Mouse (Mus musculus) neural tube, embryonic 13.5 days (tissue): ENCODE data around the gene Prkaca. TPM values are rescaled to one million over a fixed set of nuclear protein-coding genes. Genes with fewer than 3 reads are reported as not detected.
"Not testable (repeated sequence)": the region's sequence is repeated elsewhere in the genome, so short reads cannot be mapped to it uniquely, and the experiment has no call there.

ENCODE experiments used
- ATAC-seq: fragments of 200-750 bp; cut with Nextera tagmentation; 2 replicates; pipeline ENCODE4 v1.8.0; 2017; ENCODE audit warnings: low read depth, mild to moderate bottlenecking, moderate TSS enrichment, moderate library complexity
- H3K27ac ChIP-seq: fragments of 300-500 bp; sonication (generic); replicated peaks from 2 replicates; pipeline ENCODE4 v1.5.1; 2015; ENCODE audit warnings: moderate library complexity, mild to moderate bottlenecking, inconsistent platforms
- H3K27me3 ChIP-seq: fragments of 300-500 bp; sonication (generic); 2 replicates; pipeline ENCODE4 v1.6.1; 2015; ENCODE audit warnings: mild to moderate bottlenecking, inconsistent platforms
- H3K36me3 ChIP-seq: fragments of 300-500 bp; sonication (generic); 2 replicates; pipeline ENCODE4 v1.6.1; 2015; ENCODE audit warnings: mild to moderate bottlenecking, inconsistent platforms
- H3K4me1 ChIP-seq: fragments of 300-500 bp; sonication (generic); replicated peaks from 2 replicates; pipeline ENCODE4 v1.6.1; 2015; ENCODE audit warnings: inconsistent platforms
- H3K4me2 ChIP-seq: fragments of 300-500 bp; sonication (generic); 2 replicates; pipeline ENCODE4 v1.6.1; 2015; ENCODE audit warnings: inconsistent platforms, mild to moderate bottlenecking, moderate library complexity
- H3K4me3 ChIP-seq: fragments of 300-500 bp; sonication (generic); 2 replicates; pipeline ENCODE4 v1.5.1; 2015; ENCODE audit warnings: mild to moderate bottlenecking, inconsistent platforms
- H3K9ac ChIP-seq: fragments of 300-500 bp; sonication (generic); 2 replicates; pipeline ENCODE4 v1.6.1; 2015; ENCODE audit warnings: moderate library complexity, mild to moderate bottlenecking, inconsistent platforms
- H3K9me3 ChIP-seq: fragments of 300-500 bp; sonication (generic); 2 replicates; pipeline ENCODE4 v1.6.1; 2016; ENCODE audit warnings: inconsistent platforms
- WGBS: fragments of 180-500 bp; shearing (Covaris S2); methylation state at CpG from one replicate; pipeline ENCODE4 v1.1.7; 2015; 5-methylcytosine and 5-hydroxymethylcytosine counted together
- polyA plus RNA-seq: library from polyadenylated mRNA; unstranded; fragments of >200 nt; fragmentation: Nextera tagmentation; extraction: Ambion mirVana; gene quantifications from 2 replicates; pipeline ENCODE4 v1.2.1, GENCODE M21; 2015

The Prkaca gene
- polyA plus RNA-seq, 1 experiment from 2014 or later, result 207 TPM

DNA sequence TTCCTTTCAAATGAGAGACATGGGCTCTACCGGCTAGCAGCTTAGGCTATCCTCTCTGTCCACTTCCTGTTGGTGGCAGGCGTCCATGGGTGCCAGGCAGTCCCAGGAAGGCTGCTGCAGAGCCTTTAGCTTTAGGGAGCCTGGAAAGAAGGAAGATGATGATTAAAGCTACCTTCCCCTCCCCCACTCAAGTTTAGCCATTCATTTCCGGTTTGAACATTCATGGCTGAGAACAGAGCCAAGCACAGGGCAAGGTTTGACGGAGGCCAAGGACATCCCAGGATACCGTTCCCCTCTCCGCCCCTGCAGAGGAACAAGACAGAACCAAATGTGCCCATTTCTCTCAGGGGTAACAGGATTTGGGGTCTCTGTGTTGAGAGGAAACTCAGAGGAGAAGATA lies 4.9 kb downstream of the Prkaca start:
- H3K4me3 ChIP-seq, result no peak overlapping the region
- whole genome bisulfite sequencing, result 71% methylated on average over 6 of the region's 6 CpGs
- H3K36me3 ChIP-seq, result peaks cover 31% of the 10 kb centered on the region
- no peak for ATAC-seq
- no peaks in the 10 kb centered on the region for H3K9me3 ChIP-seq
- H3K9ac ChIP-seq, result 0 out of 2 replicates have a peak overlapping the region, but pooled peaks have one; percentile 12
- peaks cover 59% of the 10 kb centered on the region for H3K4me1 ChIP-seq
- H3K4me2 ChIP-seq, result no peak overlapping the region
- H3K27ac ChIP-seq, result 0 out of 2 replicates have a peak overlapping the region, but pooled peaks have one; percentile 23
- no peaks in the 10 kb centered on the region for H3K27me3 ChIP-seq

- H3K9me3 ChIP-seq, result no peaks in the 10 kb centered on the region
Observed at GRCm38 (mm10) chr8:83978200-83978599, 5.4 kb downstream of the Prkaca start.

GRCm38 (mm10) chr8:83980250-83980649 lies 7.5 kb downstream of the Prkaca start:
- H3K27me3 ChIP-seq, result no peaks in the 10 kb centered on the region
- peaks cover 54% of the 10 kb centered on the region for H3K36me3 ChIP-seq
- H3K9me3 ChIP-seq, result no peaks in the 10 kb centered on the region
- ATAC-seq, result peak; percentile 54; the same call in 1 of the 2 replicates
- peaks cover 42% of the 10 kb centered on the region for H3K4me1 ChIP-seq
- 86% methylated on average over 1 of the region's 1 CpGs for WGBS
- no peak overlapping the region for H3K4me3 ChIP-seq
- no peak overlapping the region for H3K4me2 ChIP-seq
- no peak overlapping the region for H3K9ac ChIP-seq
- H3K27ac ChIP-seq, result no peak overlapping the region

More at GRCm38 (mm10) chr8:83978200-83978599, 5.4 kb downstream of the Prkaca start:
- Histone ChIP-seq H3K4me1 (peaks cover 59% of the 10 kb centered on the region), H3K27me3 (no peaks in the 10 kb centered on the region), H3K27ac (no peak overlapping the region), H3K4me2 (no peak overlapping the region), H3K4me3 (no peak overlapping the region), H3K36me3 (peaks cover 36% of the 10 kb centered on the region), H3K9ac (0 out of 2 replicates have a peak overlapping the region, but pooled peaks have one; percentile 34)
- WGBS, result 75% methylated on average over 9 of the region's 9 CpGs
- ATAC-seq, result no peak

DNA sequence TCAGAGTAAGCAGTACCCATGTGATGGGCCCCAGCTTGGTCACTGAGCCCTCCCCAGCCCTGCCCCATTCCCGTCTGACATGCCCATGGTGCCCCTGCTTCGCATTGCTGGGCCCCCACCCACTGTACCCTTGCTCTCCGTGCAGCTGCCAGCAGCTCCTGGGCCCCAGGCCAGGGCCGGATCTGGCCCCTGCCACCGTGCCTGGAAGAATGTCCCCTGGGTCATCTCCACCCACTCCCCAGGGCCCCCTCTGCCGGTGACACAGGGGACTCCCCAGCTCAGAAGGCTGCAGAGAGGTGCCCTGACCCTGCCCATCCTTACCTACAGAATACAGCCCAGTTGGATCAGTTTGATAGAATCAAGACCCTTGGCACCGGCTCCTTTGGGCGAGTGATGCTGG lies 8.1 kb downstream of the Prkaca start:
- Histone ChIP-seq H3K27ac (no peak overlapping the region), H3K4me3 (no peak overlapping the region), H3K4me2 (no peak overlapping the region), H3K36me3 (peaks cover 60% of the 10 kb centered on the region), H3K27me3 (no peaks in the 10 kb centered on the region), H3K9ac (no peak overlapping the region), H3K9me3 (no peaks in the 10 kb centered on the region), H3K4me1 (peaks cover 42% of the 10 kb centered on the region)
- ATAC-seq, result no peak
- WGBS, result 80% methylated on average over 8 of the region's 8 CpGs

GRCm38 (mm10) chr8:83981533-83981932 lies 8.7 kb downstream of the Prkaca start:
- Histone ChIP-seq H3K27me3 (no peaks in the 10 kb centered on the region), H3K4me1 (peaks cover 39% of the 10 kb centered on the region), H3K4me2 (no peak overlapping the region), H3K9ac (no peak overlapping the region), H3K9me3 (no peaks in the 10 kb centered on the region), H3K36me3 (peaks cover 67% of the 10 kb centered on the region), H3K4me3 (no peak overlapping the region), H3K27ac (no peak overlapping the region)
- ATAC-seq, result no peak
- 96% methylated on average over 7 of the region's 7 CpGs for WGBS

- Histone ChIP-seq H3K27me3 (no peaks in the 10 kb centered on the region), H3K4me2 (no peak overlapping the region), H3K9ac (no peak overlapping the region), H3K9me3 (no peaks in the 10 kb centered on the region), H3K4me1 (peaks cover 29% of the 10 kb centered on the region), H3K36me3 (peaks cover 76% of the 10 kb centered on the region), H3K4me3 (no peak overlapping the region), H3K27ac (no peak overlapping the region)
- WGBS, result 89% methylated on average over 4 of the region's 4 CpGs
- ATAC-seq, result no peak
Observed at GRCm38 (mm10) chr8:83982449-83982848, 9.7 kb downstream of the Prkaca start.

GRCm38 (mm10) chr8:83983222-83983621 lies 10.4 kb downstream of the Prkaca start:
- H3K27me3 ChIP-seq, H3K9ac ChIP-seq: not testable (repeated sequence)
- WGBS, result 98% methylated on average over 2 of the region's 2 CpGs

GRCm38 (mm10) chr8:83989243-83989642 lies 16.4 kb downstream of the Prkaca start:
- no peaks in the 10 kb centered on the region for H3K27me3 ChIP-seq
- no peak overlapping the region for H3K4me3 ChIP-seq
- H3K9ac ChIP-seq, result no peak overlapping the region
- no peak overlapping the region for H3K4me2 ChIP-seq
- H3K36me3 ChIP-seq, result peaks cover 90% of the 10 kb centered on the region
- no peak overlapping the region for H3K27ac ChIP-seq
- no peaks in the 10 kb centered on the region for H3K9me3 ChIP-seq
- H3K4me1 ChIP-seq, result no peaks in the 10 kb centered on the region
- ATAC-seq, result no peak
- WGBS, result 92% methylated on average over 7 of the region's 7 CpGs

More at GRCm38 (mm10) chr8:83983222-83983621, 10.4 kb downstream of the Prkaca start:
- H3K36me3 ChIP-seq, result peaks cover 84% of the 10 kb centered on the region
- not testable (repeated sequence) for ATAC-seq, H3K4me3 ChIP-seq, H3K9me3 ChIP-seq, H3K27ac ChIP-seq, H3K4me2 ChIP-seq
- H3K4me1 ChIP-seq, result peaks cover 22% of the 10 kb centered on the region

DNA sequence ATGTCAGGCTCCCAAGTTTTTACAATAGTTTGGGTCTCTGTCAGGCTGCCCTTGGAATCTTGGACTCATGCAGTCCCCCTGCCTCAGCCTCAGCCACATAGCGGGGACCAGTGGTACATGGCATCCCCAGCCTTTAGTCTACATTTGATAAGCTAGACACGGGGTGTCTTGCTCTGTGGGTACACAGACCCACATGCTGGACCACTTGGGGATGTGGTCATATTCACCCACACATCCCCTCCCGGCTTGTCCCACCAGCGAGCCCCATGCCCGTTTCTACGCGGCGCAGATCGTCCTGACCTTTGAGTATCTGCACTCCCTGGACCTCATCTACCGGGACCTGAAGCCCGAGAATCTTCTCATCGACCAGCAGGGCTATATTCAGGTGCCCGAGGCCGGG lies 17.4 kb downstream of the Prkaca start:
- no peaks in the 10 kb centered on the region for H3K4me1 ChIP-seq
- 94% methylated on average over 14 of the region's 14 CpGs for WGBS
- H3K27ac ChIP-seq, result no peak overlapping the region
- H3K4me3 ChIP-seq, result no peak overlapping the region
- no peak for ATAC-seq
- no peak overlapping the region for H3K4me2 ChIP-seq
- H3K9me3 ChIP-seq, result no peaks in the 10 kb centered on the region
- no peaks in the 10 kb centered on the region for H3K27me3 ChIP-seq
- peaks cover 90% of the 10 kb centered on the region for H3K36me3 ChIP-seq
- no peak overlapping the region for H3K9ac ChIP-seq

DNA sequence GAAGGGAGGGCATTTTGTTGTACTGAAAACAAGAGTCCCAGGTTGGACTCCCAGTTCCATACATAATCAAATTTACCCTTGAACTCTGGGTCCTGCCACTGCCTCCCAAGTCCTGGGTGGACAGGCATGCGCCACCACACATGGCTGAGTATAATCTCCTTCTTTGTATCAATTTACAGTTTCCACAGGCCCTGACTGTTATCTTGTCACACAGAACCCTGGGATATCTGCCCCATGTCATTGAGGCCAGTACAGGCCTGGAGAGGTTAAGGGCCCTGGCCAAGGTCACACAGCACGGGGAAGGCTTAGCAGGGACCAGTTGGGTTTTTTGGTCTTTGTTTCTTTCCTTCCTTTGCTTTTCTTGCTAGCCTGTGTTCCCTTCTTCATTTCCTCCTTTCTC lies 19.7 kb downstream of the Prkaca start:
- H3K27ac ChIP-seq, result no peak overlapping the region
- no peak overlapping the region for H3K4me3 ChIP-seq
- 79% methylated on average over 2 of the region's 2 CpGs for WGBS
- H3K9ac ChIP-seq, result no peak overlapping the region
- no peak for ATAC-seq
- H3K4me1 ChIP-seq, result peaks cover 8% of the 10 kb centered on the region; the same call in 1 of the 2 replicates
- H3K36me3 ChIP-seq, result peaks cover 68% of the 10 kb centered on the region
- no peak overlapping the region for H3K4me2 ChIP-seq
- H3K9me3 ChIP-seq, result no peaks in the 10 kb centered on the region
- H3K27me3 ChIP-seq, result no peaks in the 10 kb centered on the region

GRCm38 (mm10) chr8:83994030-83994429 lies 21.2 kb downstream of the Prkaca start:
- Histone ChIP-seq H3K9me3 (no peaks in the 10 kb centered on the region), H3K27ac (no peak overlapping the region), H3K9ac (no peak overlapping the region), H3K4me1 (peaks cover 13% of the 10 kb centered on the region), H3K4me2 (no peak overlapping the region), H3K4me3 (no peak overlapping the region), H3K36me3 (peaks cover 52% of the 10 kb centered on the region), H3K27me3 (no peaks in the 10 kb centered on the region)
- WGBS, result 87% methylated on average over 3 of the region's 3 CpGs
- ATAC-seq, result no peak

- H3K36me3 ChIP-seq, result peaks cover 47% of the 10 kb centered on the region
- 11% methylated on average over 12 of the region's 12 CpGs for WGBS
- H3K4me2 ChIP-seq, result peak overlapping the region; percentile 74
- no peak overlapping the region for H3K27ac ChIP-seq
- H3K9me3 ChIP-seq, result no peaks in the 10 kb centered on the region
- H3K9ac ChIP-seq, result no peak overlapping the region
- H3K4me1 ChIP-seq, result peaks cover 26% of the 10 kb centered on the region
- ATAC-seq, result 0 out of 2 replicates have a peak, but pooled peaks have one; percentile 4
- peak overlapping the region; percentile 79 for H3K4me3 ChIP-seq
- H3K27me3 ChIP-seq, result peaks cover 15% of the 10 kb centered on the region
Observed at GRCm38 (mm10) chr8:83995973-83996372, 23.2 kb downstream of the Prkaca start.
